Mouse (Mus musculus) c-Kit-positive CD71-positive TER-119-positive erythroid progenitor cells, embryonic 14.5 days (primary cell): ENCODE measurements around the gene Gmppa.

Experiments
- DNase-seq: peaks from one replicate; pipeline ENCODE4 v3.0.0-alpha.2; 2013; ENCODE audit warnings: low spot score

Gmppa gene

GRCm38 (mm10) chr1:75456746-75457564 lies 21.2 kb downstream of the Gmppa start:
- no peak for DNase-seq

- DNase-seq = no peak
Observed at GRCm38 (mm10) chr1:75457710-75458024, 21.9 kb downstream of the Gmppa start.

GRCm38 (mm10) chr1:75458025-75458788 lies 22.5 kb downstream of the Gmppa start:
- DNase-seq = no peak

GRCm38 (mm10) chr1:75458789-75459684 lies 23.3 kb downstream of the Gmppa start:
- DNase-seq = no peak

GRCm38 (mm10) chr1:75460297-75460696 lies 24.6 kb downstream of the Gmppa start:
- DNase-seq = no peak

GRCm38 (mm10) chr1:75462636-75463035 lies 26.9 kb downstream of the Gmppa start:
- peak; percentile 51 for DNase-seq

GRCm38 (mm10) chr1:75463652-75464204 lies 28.0 kb downstream of the Gmppa start:
- peak; percentile 48 for DNase-seq

- peak; percentile 76 for DNase-seq
Observed at GRCm38 (mm10) chr1:75467215-75467927, 31.6 kb downstream of the Gmppa start.

- DNase-seq = no peak
Observed at GRCm38 (mm10) chr1:75469287-75469825, 33.6 kb downstream of the Gmppa start.

- DNase-seq = no peak
Observed at GRCm38 (mm10) chr1:75476441-75476840, 40.7 kb downstream of the Gmppa start.

GRCm38 (mm10) chr1:75477264-75477965 lies 41.7 kb downstream of the Gmppa start:
- DNase-seq = peak; percentile 70

- DNase-seq = no peak
Observed at GRCm38 (mm10) chr1:75477966-75478290, 42.2 kb downstream of the Gmppa start.

- DNase-seq = no peak
Observed at GRCm38 (mm10) chr1:75478497-75478896, 42.8 kb downstream of the Gmppa start.

GRCm38 (mm10) chr1:75478916-75479634 lies 43.3 kb downstream of the Gmppa start, which contains the start of the genes Chpf and Tmem198:
Gene Chpf, minus strand, starts transcription at chr1:75479307.
Gene Tmem198, plus strand, starts transcription at chr1:75479532.
- DNase-seq = peak; percentile 84

- DNase-seq = no peak
Observed at GRCm38 (mm10) chr1:75479635-75479989, 43.9 kb downstream of the Gmppa start.

GRCm38 (mm10) chr1:75480036-75480435 lies 44.3 kb downstream of the Gmppa start:
- no peak for DNase-seq

GRCm38 (mm10) chr1:75480735-75481134 lies 45.0 kb downstream of the Gmppa start:
- no peak for DNase-seq

GRCm38 (mm10) chr1:75486561-75486960 lies 50.8 kb downstream of the Gmppa start:
- no peak for DNase-seq

- DNase-seq = no peak
Observed at GRCm38 (mm10) chr1:75487040-75487404, 51.3 kb downstream of the Gmppa start.
